15 mouse cellular contexts compared by ENCODE assay signal in genomic region chr12:17296899-17297298, GRCm38 (mm10). TPM values are rescaled to one million over a fixed set of nuclear protein-coding genes. Genes with fewer than 3 reads are reported as not detected.
"Had no signal": no experiment of that assay in that cellular context is flagged by ENCODE, and none has a peak within 500 bp of the region (broad histone marks: within the 10 kb centered on the region; RNA-seq: fewer than 3 reads in every experiment).

No protein-coding gene starts in this region.

- DNase-seq: lung, adult 18-20 months; lung, embryonic 14.5 days; lung, postnatal 10 days; lung, postnatal 4 days; midbrain, embryonic 14.5 days; retina, postnatal 1 day; right cerebral cortex, adult 18-20 months; right cerebral cortex, postnatal 25 days; right cerebral cortex, postnatal 4 days; spleen, adult 18-20 months; thymus, adult 18-20 months; thymus, postnatal 14 days; thymus, postnatal 36 days had no signal

- ATAC-seq: midbrain, embryonic 16.5 days had no signal

RNA-seq across cellular contexts. Expression of gene Atp6v1c2, which starts 32.3 kb away (rescaled TPM):
- total RNA-seq: megakaryocyte-erythroid progenitor cell, adult 5-6 weeks had no signal
